Mouse (Mus musculus) heart, postnatal 0 days (tissue): Measurements from ENCODE around the gene Tmem131l.

ENCODE experiments used
- CTCF ChIP-seq: IDR thresholded peaks from 2 replicates; pipeline ENCODE4 v1.5.1; 2016; ENCODE audit warnings: antibody characterized with exemption, control low read depth, low read depth
- EP300 ChIP-seq: IDR thresholded peaks from 2 replicates; pipeline ENCODE4 v1.6.1; 2016; ENCODE audit warnings: antibody characterized with exemption, low read depth

DNA sequence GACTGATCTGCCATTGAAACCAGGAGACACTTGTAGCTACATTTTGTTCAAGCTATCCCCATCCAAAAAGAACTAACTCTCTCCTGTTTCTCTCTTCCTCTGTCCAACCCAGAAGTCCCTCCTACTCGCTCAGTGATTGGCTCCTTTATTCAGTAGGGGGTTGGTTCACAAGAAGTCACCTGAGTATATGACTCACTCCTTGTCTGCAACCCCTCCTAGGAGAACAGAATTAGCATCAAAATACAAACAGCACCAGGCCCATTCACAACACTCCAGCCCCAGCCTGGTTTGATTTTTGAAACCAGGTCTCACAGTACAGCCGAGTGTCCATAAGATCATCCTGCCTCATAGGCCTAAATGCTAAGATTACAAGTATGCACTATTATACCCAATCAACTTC, 96.3 kb downstream of the Tmem131l start:
- TF ChIP-seq CTCF = no peak
- TF ChIP-seq EP300 = no peak
